Mouse (Mus musculus) mouse embryonic stem cell (cell line): Measurements from ENCODE around the gene Lrpprc.

Experiments used
- in situ Hi-C, 2 experiments: fragments of 300-500 bp; cut with MboI; formaldehyde crosslinking; loops; 1 replicate in 1 of 2; 3 replicates in 1 of 2; pipeline ENCODE4 v1.14.3; 2019 to 2020; ENCODE audit warnings: low sequenced_read_pairs in 2 of 2, low pct_unique_long_range_greater_than_20kb in 1 of 2, mixed read lengths in 1 of 2; ENCODE audit not compliant: unreplicated experiment in 1 of 2

Lrpprc gene

DNA sequence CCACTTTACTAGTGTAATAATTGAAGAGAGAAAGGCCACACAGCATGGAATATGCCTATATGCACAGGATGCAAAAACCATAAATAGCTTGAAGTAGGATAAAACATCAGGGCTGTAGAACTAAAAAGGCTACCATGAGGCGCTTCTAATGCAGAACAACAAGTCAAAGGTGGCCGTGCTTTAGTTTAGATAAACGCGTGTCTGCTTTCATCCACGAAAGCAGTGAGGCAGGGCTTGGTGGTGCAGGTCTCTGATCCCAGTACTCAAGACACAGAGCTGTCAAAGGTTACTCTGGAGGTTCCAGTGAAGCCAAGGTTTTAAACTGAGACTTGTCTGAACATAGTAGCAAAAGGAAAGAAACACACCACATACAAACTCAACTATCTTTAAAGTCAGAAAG is 61.4 kb downstream of the Lrpprc start:
- in situ Hi-C loops = no loop called here

DNA sequence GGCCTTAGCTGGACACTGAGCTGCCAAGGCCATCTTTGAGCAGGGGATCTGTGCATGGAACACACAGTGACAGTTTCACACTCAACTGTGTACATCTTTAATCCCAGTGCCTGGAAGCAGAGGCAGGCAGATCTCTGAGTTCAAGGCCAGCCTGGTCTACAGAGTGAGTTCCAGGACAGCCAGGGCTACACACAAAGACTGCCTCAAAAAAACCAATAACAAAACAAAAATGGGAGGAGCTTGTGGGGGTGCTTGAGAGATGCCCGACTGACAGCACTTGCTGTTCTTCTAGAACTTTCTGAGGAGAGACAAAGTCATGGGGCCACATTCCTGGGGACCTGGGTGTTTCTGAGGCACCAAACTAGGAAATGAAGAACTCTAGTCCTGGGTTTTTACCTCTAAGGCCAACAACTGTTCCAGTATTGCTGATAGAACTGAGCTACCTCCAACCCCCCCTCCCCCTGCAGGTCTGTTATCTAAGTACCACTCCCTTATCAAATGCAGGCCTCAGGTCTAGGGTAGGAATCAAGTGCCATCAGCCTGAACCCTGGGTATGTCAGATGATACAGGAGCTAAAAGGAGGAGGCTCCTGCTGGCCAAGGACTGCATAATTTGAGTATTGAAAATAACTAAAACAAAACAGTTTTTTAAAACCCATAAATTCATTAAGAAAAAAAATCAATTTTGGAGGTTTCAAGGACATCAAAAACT is 62.2 kb downstream of the Lrpprc start:
- in situ Hi-C loops = no loop called here

GRCm38 (mm10) chr17:84725163-84725562 is 65.4 kb downstream of the Lrpprc start:
- in situ Hi-C loops = no loop called here

DNA sequence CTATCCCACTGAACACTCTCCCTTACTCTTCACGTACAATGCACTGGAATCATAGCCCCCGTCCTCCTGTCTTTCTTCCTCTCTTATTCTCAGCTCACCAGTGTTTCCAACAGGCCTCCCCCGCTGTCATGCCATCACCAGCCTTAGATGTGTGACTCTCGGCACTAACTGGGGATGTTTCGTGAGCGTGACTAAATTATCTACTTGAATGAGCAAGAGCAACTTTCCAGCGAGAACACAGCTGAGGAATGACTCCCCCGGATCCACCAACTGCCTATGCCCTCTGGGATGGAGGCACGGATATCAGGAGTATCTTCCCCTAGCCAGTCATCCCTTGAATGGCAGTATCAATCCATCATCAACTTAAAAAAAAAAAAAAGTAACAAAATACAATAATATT is 66.6 kb downstream of the Lrpprc start:
- in situ Hi-C loops = no loop called here

DNA sequence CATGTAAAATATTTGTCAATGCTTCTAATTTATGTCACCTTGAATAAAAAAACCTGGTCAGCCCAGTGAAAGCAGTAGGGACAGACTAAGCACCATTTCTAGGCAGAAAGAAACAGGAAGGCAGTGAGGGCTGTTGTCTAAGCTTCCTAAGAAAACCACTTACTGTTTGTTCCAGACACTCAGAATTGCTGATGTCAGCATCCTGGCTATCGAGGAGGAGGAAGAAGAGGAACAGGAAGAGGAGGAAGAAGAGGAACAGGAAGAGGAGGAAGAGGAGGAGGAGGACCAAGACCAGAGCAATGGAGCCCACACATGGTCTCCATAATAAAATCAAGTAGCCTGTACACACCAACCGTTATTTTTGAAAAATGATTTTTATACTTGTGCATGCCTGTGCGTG is 71.5 kb downstream of the Lrpprc start:
- in situ Hi-C loops = no loop called here

- in situ Hi-C loops = no loop called here
Measured at GRCm38 (mm10) chr17:84717416-84717815, 73.2 kb downstream of the Lrpprc start.

- in situ Hi-C loops = no loop called here
Measured at GRCm38 (mm10) chr17:84716252-84716872, 74.2 kb downstream of the Lrpprc start.

DNA sequence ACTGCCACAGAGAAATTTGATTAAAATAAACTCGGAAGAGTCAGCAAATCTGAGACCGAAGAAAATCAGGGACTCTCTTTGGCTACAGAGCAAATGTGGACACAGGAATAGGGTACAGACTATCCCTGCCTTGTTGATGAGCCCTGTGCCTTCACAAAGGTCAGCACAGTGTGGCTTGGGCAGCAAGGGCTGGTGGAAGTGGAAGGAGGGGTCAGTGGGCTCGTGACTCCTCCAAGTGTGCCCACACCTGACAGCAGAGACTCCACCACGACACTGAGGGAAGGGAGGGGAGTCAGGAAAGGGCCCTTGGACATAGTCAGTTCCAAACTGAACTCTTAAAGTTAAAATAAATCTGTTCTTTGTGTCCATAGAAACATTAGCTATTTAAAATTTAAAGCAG is 75.7 kb downstream of the Lrpprc start:
- in situ Hi-C loops = no loop called here

DNA sequence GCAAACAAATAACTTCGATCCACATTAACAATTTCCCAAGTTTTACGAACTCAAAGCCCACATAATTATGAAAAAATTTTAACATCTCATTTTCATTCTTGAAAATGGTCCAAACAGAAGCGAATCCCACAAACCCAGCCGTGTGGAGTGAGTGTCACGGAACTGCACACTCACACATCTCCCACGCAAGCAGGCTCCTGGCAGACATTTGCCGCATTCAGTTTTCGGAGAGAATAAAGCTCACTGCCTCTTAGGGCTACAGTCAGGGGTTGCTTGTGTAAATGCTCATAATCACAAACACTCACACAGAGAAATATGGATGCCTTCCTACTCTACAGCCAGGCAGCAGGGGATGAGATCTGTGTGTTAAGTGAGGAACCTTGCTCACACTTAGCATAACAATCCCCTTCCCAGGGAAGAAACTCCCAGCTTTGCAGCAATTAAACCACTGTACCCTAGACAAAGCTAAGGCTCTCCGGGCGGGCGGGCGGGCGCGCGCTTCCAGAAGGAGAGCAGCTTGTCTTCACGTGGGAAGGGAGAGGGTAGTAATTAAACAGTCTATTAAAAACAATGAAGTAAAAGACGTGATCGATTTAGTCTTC is 76.9 kb downstream of the Lrpprc start:
- in situ Hi-C loops = no loop called here

DNA sequence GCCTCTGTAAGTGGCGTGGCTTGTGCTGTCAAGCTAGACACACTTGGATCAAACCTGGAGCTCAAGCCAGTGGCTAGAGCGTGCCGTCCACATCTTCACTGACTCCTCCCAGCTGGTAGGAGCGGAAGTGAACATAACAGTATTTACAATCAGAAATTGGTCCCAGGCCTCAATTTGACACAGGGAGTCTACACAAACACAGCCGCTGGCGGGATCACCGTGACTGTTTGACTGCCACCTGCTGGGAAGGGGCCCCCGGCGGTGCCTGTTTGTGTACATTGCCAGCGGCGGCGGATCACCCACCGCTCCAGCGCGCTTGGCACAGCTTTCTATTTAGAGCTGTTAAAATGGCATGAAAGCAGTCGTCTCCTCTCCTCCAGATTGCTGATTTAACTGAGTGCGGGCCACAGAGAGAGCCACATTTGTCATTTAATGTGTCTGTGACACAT is 81.2 kb downstream of the Lrpprc start:
- in situ Hi-C loops = no loop called here

DNA sequence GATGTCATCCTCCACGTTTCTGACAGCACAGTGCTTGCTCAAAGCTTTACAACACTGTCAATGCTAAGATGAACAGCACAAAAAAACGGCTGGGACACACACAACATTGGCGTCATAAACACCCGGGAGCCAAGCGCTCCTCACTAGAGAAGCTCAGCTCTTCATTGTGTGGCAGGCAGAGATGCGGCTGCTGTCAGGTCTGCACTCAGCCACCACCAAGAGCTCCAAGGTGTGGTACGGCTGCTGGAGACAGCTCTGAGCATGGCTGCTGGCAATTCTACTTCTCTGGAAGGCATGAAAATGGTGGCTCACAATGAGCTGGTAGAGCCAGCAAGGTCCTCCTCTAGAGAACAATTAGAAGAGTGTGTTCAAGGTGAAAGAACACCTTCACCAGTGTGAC is 81.8 kb downstream of the Lrpprc start:
- in situ Hi-C loops = no loop called here

DNA sequence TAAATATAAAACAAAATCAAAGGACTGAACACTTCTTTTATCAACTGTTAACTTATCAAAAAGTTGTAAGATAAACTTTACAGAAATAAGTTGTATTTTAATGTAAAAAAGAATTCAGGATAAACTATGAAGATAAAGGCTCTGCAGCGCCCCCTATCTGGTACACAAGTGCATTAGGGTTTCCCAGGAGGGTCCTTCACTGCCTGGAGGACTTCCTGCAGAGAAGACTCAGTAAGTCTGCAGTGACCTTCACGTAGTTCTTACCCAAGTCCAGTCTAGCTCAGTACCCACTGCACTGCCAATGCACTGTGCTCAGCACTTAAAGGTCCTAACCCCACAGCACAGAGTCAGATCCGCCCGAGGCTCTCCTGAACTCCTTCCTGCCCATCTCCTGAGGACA is 83.2 kb downstream of the Lrpprc start:
- in situ Hi-C loops = no loop called here

DNA sequence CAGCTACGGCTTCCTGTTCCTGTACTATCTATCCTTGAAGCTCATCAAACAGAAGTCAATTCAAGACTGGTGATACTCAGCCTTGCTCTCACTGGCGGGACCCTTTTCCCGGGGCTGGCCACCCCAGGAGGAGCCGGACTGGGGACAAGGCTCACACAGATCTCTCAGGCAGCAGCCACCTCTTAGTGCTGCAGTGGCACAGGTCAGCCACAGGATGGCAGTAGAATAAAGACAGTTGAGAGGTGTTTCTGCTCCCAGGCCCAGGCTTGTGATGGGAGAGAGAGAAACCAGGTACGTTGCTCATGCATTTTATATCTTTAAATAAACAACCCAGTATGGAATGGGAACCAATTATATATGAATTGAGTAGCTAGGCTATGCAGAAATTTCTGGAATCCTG is 91.9 kb downstream of the Lrpprc start:
- in situ Hi-C loops = no loop called here

- in situ Hi-C loops = no loop called here
Measured at GRCm38 (mm10) chr17:84696537-84696936, 94.1 kb downstream of the Lrpprc start.

DNA sequence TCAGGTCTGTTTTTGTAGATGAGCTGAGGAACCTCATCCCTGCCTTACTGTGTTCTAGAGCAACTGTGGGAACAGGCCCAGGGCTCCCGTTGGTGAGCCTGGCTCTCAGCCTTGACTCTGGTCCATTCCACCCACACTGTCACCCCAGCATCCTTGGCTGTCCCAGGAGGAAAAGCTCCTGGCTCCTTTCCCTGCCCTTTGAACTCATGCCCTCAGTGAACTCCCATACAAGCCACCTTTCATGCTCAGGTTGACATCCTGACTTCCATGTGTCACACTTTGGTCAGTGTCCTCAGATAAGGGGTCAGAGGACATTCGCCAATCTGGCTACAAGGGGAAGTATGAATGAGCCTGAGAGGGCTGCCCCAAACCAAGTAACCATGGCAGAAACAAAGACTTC is 96.8 kb downstream of the Lrpprc start:
- in situ Hi-C loops = no loop called here

- in situ Hi-C loops = no loop called here
Measured at GRCm38 (mm10) chr17:84690111-84690510, 100.5 kb downstream of the Lrpprc start.

DNA sequence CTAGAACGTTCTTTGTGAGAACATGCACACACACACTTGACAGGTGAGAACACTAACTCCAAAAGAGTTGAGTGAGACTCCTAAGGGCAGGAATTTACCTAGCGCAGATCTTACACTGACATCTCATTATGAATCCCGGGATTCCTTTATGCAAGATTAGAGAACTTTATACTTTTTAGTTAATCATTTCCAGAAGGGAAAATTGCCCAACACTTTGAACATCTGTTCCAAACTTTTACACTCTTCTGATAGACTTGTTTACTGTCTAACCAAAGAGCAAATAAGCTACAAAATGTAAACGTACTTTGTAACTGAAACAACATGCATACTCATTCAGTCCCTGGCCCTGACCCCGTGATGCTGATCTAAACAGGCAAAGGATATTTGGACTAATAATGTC is 101.3 kb downstream of the Lrpprc start:
- in situ Hi-C loops = no loop called here

- in situ Hi-C loops = no loop called here
Measured at GRCm38 (mm10) chr17:84688834-84689233, 101.8 kb downstream of the Lrpprc start.

DNA sequence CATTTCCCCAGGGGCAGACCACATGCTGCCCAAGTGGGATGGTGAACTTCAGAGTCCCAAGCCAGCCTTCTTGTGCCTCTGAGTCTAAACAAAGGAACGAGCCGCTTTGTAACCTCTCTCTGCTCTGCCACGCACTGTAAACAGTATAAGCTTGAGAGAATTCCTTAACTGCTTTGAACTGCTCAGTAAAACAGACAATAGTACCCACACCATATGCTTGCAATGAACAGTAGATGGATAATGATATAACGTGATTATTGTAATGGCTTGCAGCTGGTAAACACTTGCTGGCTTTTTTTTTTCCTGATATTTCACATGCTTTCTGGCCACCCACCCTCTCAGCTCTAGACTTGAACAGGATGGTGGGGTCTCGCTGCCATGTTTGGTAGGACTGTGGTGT is 102.6 kb downstream of the Lrpprc start:
- in situ Hi-C loops = no loop called here

GRCm38 (mm10) chr17:84685286-84685685 is 105.3 kb downstream of the Lrpprc start:
- in situ Hi-C loops = no loop called here
